Mouse (Mus musculus): ENCODE measurements at regions not wholly inside any gene's neighbourhood (a gene's known extent, or its start where the extent isn't known, plus 50 kb on each side); places are given as distances from the start of the nearest gene placed in this dataset.

DNA sequence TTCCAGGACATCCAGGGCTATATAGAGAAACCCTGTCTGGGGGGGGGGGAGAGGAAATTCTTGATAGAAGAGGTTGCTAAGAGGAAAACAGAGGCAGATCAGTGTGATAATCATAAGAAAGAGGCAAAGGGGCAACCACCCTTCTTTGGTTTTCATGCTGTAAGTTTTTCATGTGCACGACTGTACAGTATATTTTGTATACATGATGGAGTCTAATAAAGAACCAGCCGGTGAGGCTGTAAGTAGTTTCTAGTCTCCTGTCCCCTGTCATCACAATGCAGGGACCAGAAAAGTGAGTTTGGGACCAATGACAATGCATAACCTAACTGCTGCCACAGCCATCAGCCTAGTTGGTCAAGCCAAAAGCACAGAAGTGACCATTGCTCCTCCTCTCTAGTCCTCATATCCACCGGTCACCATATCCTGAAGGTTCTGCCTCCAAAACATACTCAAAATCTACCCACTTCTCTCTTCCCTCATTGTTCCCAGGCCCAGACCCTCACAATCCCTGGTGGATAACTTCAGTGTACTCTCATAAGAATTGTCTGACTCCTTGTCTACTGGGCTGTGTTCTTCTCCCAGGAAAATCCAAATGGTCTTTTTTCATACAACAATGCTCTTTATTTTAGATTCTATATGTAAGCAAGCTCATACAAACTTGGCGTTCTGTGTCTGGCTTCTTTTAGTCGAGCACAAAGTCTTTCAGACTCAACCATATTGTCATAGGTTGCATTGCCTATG lies 122.9 kb upstream of the Cpm start:
- in situ Hi-C loops (cut with MboI; ENCODE audit: low pct_ligation_motif_present, low pct_unique_long_range_greater_than_20kb, low sequenced_read_pairs) = no loop called here
- H3K4me3 ChIP-seq (replicated peaks in 1 of 3; ENCODE audit: low read depth in 2 of 3, low read length in 2 of 3, poor library complexity in 1 of 3) = no peak overlapping the region
- TF ChIP-seq RAD21 (IDR thresholded peaks at IDR 0.05; ENCODE audit: low read depth, low read length) (no peak), ZKSCAN1 (IDR thresholded peaks at IDR 0.05; ENCODE audit: borderline replicate concordance, low read depth, low read length) (no peak), RCOR1 (conservative IDR thresholded peaks at IDR 0.05; ENCODE audit: low read depth, low read length) (no peak), HCFC1 (IDR thresholded peaks at IDR 0.05; ENCODE audit: low read depth, low read length) (no peak), MAZ (IDR thresholded peaks at IDR 0.05; ENCODE audit: low read depth, low read length) (no peak), SMC3 (IDR thresholded peaks at IDR 0.05; ENCODE audit: low read depth, low read length) (no peak), PAX5 (IDR thresholded peaks at IDR 0.05; ENCODE audit: low read length) (no peak), EP300 (IDR thresholded peaks at IDR 0.05; ENCODE audit: low read length) (no peak), GABPA (IDR thresholded peaks at IDR 0.05; ENCODE audit: insufficient replicate concordance, low read depth, low read length) (no peak), USF1 (IDR thresholded peaks at IDR 0.05; ENCODE audit: low read depth, low read length) (no peak), CHD1 (IDR thresholded peaks at IDR 0.05; ENCODE audit: low read depth, low read length) (no peak)
- H3K36me3 ChIP-seq (replicated peaks in 1 of 2; ENCODE audit: control insufficient read depth in 1 of 2, insufficient read depth in 1 of 2, low read length in 1 of 2) = no peaks in the 10 kb centered on the region
- H3K9me3 ChIP-seq (replicated peaks; ENCODE audit: low read length) = no peaks in the 10 kb centered on the region
- H3K4me1 ChIP-seq (ENCODE audit: control insufficient read depth in 1 of 2, insufficient read depth in 2 of 2) = no peaks in the 10 kb centered on the region
- no peaks in the 10 kb centered on the region for H3K27me3 ChIP-seq (replicated peaks)
- no peak for DNase-seq (ENCODE audit: extremely low read depth)
- H3K4me2 ChIP-seq (ENCODE audit: insufficient read depth, low read depth, poor library complexity, severe bottlenecking) = no peak overlapping the region
- no peak overlapping the region for H3K9ac ChIP-seq (ENCODE audit: insufficient read depth, low read depth)
- no peak overlapping the region for H3K27ac ChIP-seq (ENCODE audit: insufficient read depth, low read depth)
- dilution Hi-C loops (cut with MboI; ENCODE audit: extremely low pct_ligation_motif_present, extremely low pct_unique_long_range_greater_than_20kb, low sequenced_read_pairs) = no loop called here
- H3K79me2 ChIP-seq (replicated peaks; ENCODE audit: control insufficient read depth, extremely low read depth, insufficient read depth, poor library complexity, severe bottlenecking) = no peaks in the 10 kb centered on the region

DNA sequence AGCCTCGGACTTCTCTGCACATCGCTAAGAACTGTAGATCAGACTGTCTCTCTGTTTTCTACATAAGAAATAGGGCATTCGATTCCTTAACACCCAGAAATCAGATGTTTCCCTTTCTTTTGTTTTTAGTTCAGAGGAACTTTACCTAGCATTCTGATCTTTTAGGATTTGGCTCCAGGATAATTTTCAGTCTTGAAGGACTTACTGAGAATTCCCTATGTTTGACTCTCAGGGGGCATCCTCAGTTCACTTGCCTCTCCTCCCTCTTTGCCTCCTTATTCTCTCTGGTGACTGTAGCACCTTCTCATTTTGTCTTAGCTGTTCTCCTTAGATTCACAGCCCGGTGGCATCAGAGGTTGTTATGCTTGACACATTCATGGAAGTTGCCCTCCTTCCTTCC lies 123.8 kb upstream of the Cpm start:
- Histone ChIP-seq H3K9me3 (replicated peaks; ENCODE audit: low read length) (no peaks in the 10 kb centered on the region), H3K27ac (ENCODE audit: insufficient read depth, low read depth) (no peak overlapping the region), H3K4me3 (replicated peaks in 1 of 3; ENCODE audit: low read depth in 2 of 3, low read length in 2 of 3, poor library complexity in 1 of 3) (no peak overlapping the region), H3K79me2 (replicated peaks; ENCODE audit: control insufficient read depth, extremely low read depth, insufficient read depth, poor library complexity, severe bottlenecking) (no peaks in the 10 kb centered on the region), H3K9ac (ENCODE audit: insufficient read depth, low read depth) (no peak overlapping the region), H3K4me2 (ENCODE audit: insufficient read depth, low read depth, poor library complexity, severe bottlenecking) (no peak overlapping the region), H3K4me1 (ENCODE audit: control insufficient read depth in 1 of 2, insufficient read depth in 2 of 2) (no peaks in the 10 kb centered on the region), H3K36me3 (replicated peaks in 1 of 2; ENCODE audit: control insufficient read depth in 1 of 2, insufficient read depth in 1 of 2, low read length in 1 of 2) (no peaks in the 10 kb centered on the region), H3K27me3 (replicated peaks) (no peaks in the 10 kb centered on the region)
- TF ChIP-seq TBP (conservative IDR thresholded peaks at IDR 0.05; ENCODE audit: low read depth, low read length) = no peak
- TF ChIP-seq KAT2A (IDR thresholded peaks at IDR 0.05; ENCODE audit: insufficient replicate concordance, low read length) = no peak
- TF ChIP-seq NRF1 (IDR thresholded peaks at IDR 0.05; ENCODE audit: low read depth, low read length) = no peak
- TF ChIP-seq MAX (IDR thresholded peaks at IDR 0.05; ENCODE audit: low read length) = no peak
- no peak for TF ChIP-seq RCOR1 (conservative IDR thresholded peaks at IDR 0.05; ENCODE audit: low read depth, low read length)
- no peak for TF ChIP-seq POLR2A (IDR thresholded peaks at IDR 0.05; ENCODE audit: low read depth, low read length)
- no peak for TF ChIP-seq SIN3A (IDR thresholded peaks at IDR 0.05; ENCODE audit: low read length)
- no peak for DNase-seq (ENCODE audit: extremely low read depth)
- dilution Hi-C loops (cut with MboI; ENCODE audit: extremely low pct_ligation_motif_present, extremely low pct_unique_long_range_greater_than_20kb, low sequenced_read_pairs) = no loop called here
- in situ Hi-C loops (cut with MboI; ENCODE audit: low pct_ligation_motif_present, low pct_unique_long_range_greater_than_20kb, low sequenced_read_pairs) = no loop called here

All from CH12.LX (cell line).